Mouse (Mus musculus) testis, adult 2 months (tissue): Measurements from ENCODE around the gene Lgals4. TPM values are rescaled to one million over a fixed set of nuclear protein-coding genes. Genes with fewer than 3 reads are reported as not detected.

ENCODE experiments used
- H3K27ac ChIP-seq: fragments of 200-500 bp; 2 replicates; pipeline ENCODE4 v1.5.1; 2012; ENCODE audit warnings: low read depth, low read length; ENCODE audit not compliant: control insufficient read depth, insufficient read depth
- H3K27me3 ChIP-seq: fragments of 200-500 bp; 2 replicates; pipeline ENCODE4 v1.6.1; 2012; ENCODE audit warnings: mild to moderate bottlenecking, low read length, moderate library complexity; ENCODE audit not compliant: control insufficient read depth, insufficient read depth
- H3K36me3 ChIP-seq: fragments of 200-500 bp; 2 replicates; pipeline ENCODE4 v1.6.1; 2012; ENCODE audit warnings: mild to moderate bottlenecking, low read length; ENCODE audit not compliant: control insufficient read depth, insufficient read depth
- H3K4me1 ChIP-seq: fragments of 200-500 bp; 2 replicates; pipeline ENCODE4 v1.6.1; 2012; ENCODE audit warnings: low read length; ENCODE audit not compliant: control insufficient read depth, insufficient read depth
- H3K4me3 ChIP-seq: fragments of 200-500 bp; 2 replicates; pipeline ENCODE4 v1.5.1; 2012; ENCODE audit warnings: low read depth, mild to moderate bottlenecking, low read length, moderate library complexity, mixed read lengths; ENCODE audit not compliant: control insufficient read depth
- CTCF ChIP-seq: fragments of 200-500 bp; IDR thresholded peaks from 2 replicates; pipeline ENCODE4 v1.5.1; 2012; ENCODE audit warnings: low read depth, mild to moderate bottlenecking, inconsistent platforms, low read length, moderate library complexity; ENCODE audit not compliant: control insufficient read depth, insufficient read depth, insufficient replicate concordance
- POLR2A ChIP-seq: fragments of 200-500 bp; IDR thresholded peaks from 2 replicates; pipeline ENCODE4 v1.6.1; 2012; ENCODE audit warnings: low read depth, mild to moderate bottlenecking, inconsistent platforms, low read length, moderate library complexity; ENCODE audit not compliant: control insufficient read depth
- polyA plus RNA-seq: library from polyadenylated mRNA; depleted of rRNA; stranded (reverse); fragments of >200 nt; gene quantifications from 2 replicates; pipeline ENCODE4 v1.2.3, GENCODE M21; 2012

Lgals4 gene
- polyA plus RNA-seq, 1 experiment, result 13.8 TPM

- Histone ChIP-seq H3K27me3 (no peaks in the 10 kb centered on the region), H3K4me1 (peaks cover 8% of the 10 kb centered on the region), H3K4me3 (peak overlapping the region; percentile 93; the same call in 1 of the 2 replicates), H3K36me3 (peaks cover 9% of the 10 kb centered on the region), H3K27ac (peak overlapping the region; percentile 1)
- TF ChIP-seq POLR2A, result no peak
These were observed 20.7 kb upstream of the Lgals4 start for GRCm38 (mm10) chr7:28812949-28813348.

DNA sequence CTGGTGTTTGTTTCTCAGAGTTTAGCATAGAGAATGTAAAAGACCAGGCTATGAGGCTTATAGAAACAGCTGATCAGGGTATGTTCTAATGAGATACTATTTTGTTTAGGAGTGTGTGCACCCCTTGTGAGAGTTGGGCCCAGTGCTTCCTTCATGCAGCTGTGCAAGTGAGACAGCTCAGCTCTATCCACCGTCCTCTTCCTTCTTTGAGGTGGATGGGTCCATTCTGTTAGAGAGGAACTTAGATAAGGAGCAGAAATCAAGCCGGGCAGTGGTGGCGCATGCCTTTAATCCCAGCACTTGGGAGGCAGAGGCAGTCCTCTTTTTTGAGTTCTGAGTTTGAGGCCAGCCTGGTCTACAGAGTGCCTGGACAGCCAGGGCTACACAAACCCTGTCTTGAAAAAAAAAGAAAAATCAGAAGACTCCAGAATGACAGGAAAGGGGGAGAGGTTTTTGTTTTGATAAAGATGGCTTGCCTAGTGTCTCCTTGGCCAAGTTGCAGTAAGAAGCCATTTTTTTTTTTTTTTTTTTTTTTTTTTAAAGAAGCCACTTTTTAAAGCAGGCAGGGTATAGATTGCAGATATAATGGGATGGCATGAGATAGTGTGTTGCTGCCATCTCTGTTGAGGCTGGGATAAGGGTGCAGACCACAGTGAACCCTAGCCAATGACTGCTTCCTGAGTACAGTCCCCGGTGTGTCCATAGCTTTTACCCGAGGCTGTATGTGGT lies 19.2 kb upstream of the Lgals4 start:
- no peak overlapping the region for H3K4me3 ChIP-seq

GRCm38 (mm10) chr7:28815230-28815629 lies 18.4 kb upstream of the Lgals4 start:
- Histone ChIP-seq H3K27me3 (no peaks in the 10 kb centered on the region), H3K36me3 (peaks cover 12% of the 10 kb centered on the region), H3K4me3 (no peak overlapping the region), H3K4me1 (no peaks in the 10 kb centered on the region; the same call in 1 of the 2 replicates), H3K27ac (no peak overlapping the region)
- TF ChIP-seq CTCF (no peak), POLR2A (no peak)

More for the DNA sequence above, 19.2 kb upstream of the Lgals4 start:
- TF ChIP-seq POLR2A, result no peak
- no peak for TF ChIP-seq CTCF
- peaks cover 3% of the 10 kb centered on the region for H3K4me1 ChIP-seq
- H3K27me3 ChIP-seq, result no peaks in the 10 kb centered on the region
- H3K36me3 ChIP-seq, result peaks cover 10% of the 10 kb centered on the region
- no peak overlapping the region for H3K27ac ChIP-seq

- Histone ChIP-seq H3K4me3 (no peak overlapping the region), H3K4me1 (no peaks in the 10 kb centered on the region; the same call in 1 of the 2 replicates), H3K27ac (0 out of 2 replicates have a peak overlapping the region, but pooled peaks have one; percentile 3), H3K36me3 (peaks cover 12% of the 10 kb centered on the region), H3K27me3 (no peaks in the 10 kb centered on the region)
- TF ChIP-seq POLR2A (no peak), CTCF (no peak)
These were observed 17.5 kb upstream of the Lgals4 start for GRCm38 (mm10) chr7:28816201-28816600.

- no peaks in the 10 kb centered on the region for H3K27me3 ChIP-seq
- H3K36me3 ChIP-seq, result peaks cover 12% of the 10 kb centered on the region
- H3K4me3 ChIP-seq, result no peak overlapping the region
- H3K4me1 ChIP-seq, result no peaks in the 10 kb centered on the region; the same call in 1 of the 2 replicates
- TF ChIP-seq POLR2A (no peak), CTCF (no peak)
- no peak overlapping the region for H3K27ac ChIP-seq
These were observed 16.7 kb upstream of the Lgals4 start for GRCm38 (mm10) chr7:28816920-28817319.

- Histone ChIP-seq H3K4me3 (no peak overlapping the region), H3K4me1 (no peaks in the 10 kb centered on the region; the same call in 1 of the 2 replicates), H3K27ac (no peak overlapping the region), H3K27me3 (no peaks in the 10 kb centered on the region), H3K36me3 (peaks cover 11% of the 10 kb centered on the region)
- no peak for TF ChIP-seq CTCF
- TF ChIP-seq POLR2A, result no peak
These were observed 16.1 kb upstream of the Lgals4 start for GRCm38 (mm10) chr7:28817524-28817923.

DNA sequence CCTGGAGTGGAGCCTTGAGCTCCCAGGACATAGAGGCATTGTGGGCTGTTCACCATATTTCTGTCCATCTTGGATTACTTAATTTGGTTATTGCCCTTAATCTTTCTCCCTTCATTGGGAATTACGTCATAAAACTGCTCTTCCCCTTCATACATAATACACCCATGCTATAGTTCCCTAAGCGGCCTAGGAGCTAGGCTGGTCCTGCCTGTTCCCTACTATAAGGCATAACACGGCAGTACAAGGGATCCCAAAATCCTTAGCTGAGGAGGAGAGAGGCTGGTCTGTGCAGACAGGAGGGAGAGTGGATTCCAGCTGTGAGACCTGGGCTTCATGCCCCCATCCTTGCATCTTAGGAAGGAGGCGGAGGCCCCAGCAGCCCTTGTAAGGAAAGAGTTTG lies 15.7 kb upstream of the Lgals4 start:
- H3K36me3 ChIP-seq, result peaks cover 10% of the 10 kb centered on the region
- H3K4me1 ChIP-seq, result no peaks in the 10 kb centered on the region; the same call in 1 of the 2 replicates
- H3K4me3 ChIP-seq, result no peak overlapping the region
- no peaks in the 10 kb centered on the region for H3K27me3 ChIP-seq
- no peak for TF ChIP-seq POLR2A
- no peak for TF ChIP-seq CTCF
- no peak overlapping the region for H3K27ac ChIP-seq
